Mouse (Mus musculus): Measurements from ENCODE around the gene Htt.

GRCm38 (mm10) chr5:34854079-34854478 lies 92.5 kb downstream of the Htt start:
- TF ChIP-seq CTCF (conservative IDR thresholded peaks at IDR 0.05; ENCODE audit: insufficient read depth, insufficient read length, low read depth, low read length) (no peak), POLR2A (IDR thresholded peaks at IDR 0.05; ENCODE audit: low read depth, low read length) (no peak)

Measured in kidney, adult 2 months (tissue).